Mouse (Mus musculus) neural tube, embryonic 14.5 days (tissue): ENCODE measurements at regions not wholly inside any gene's neighbourhood (a gene's known extent, or its start where the extent isn't known, plus 50 kb on each side); places are given as distances from the start of the nearest gene placed in this dataset.

Source experiments
- ATAC-seq: fragments of 200-750 bp; cut with Nextera tagmentation; 2 replicates; pipeline ENCODE4 v1.8.0; 2017; ENCODE audit warnings: low read depth, mild to moderate bottlenecking, moderate TSS enrichment, moderate library complexity
- H3K27ac ChIP-seq: fragments of 300-500 bp; sonication (generic); 2 replicates; pipeline ENCODE4 v1.5.1; 2014; ENCODE audit warnings: low read depth, mild to moderate bottlenecking, control low read depth, low read length, moderate library complexity, mixed read lengths
- H3K27me3 ChIP-seq: fragments of 300-500 bp; sonication (generic); 2 replicates; pipeline ENCODE4 v1.6.1; 2014; ENCODE audit warnings: low read length; ENCODE audit not compliant: control insufficient read depth, insufficient read depth
- H3K36me3 ChIP-seq: fragments of 300-500 bp; sonication (generic); 2 replicates; pipeline ENCODE4 v1.6.1; 2014; ENCODE audit warnings: low read length, mixed read lengths; ENCODE audit not compliant: control insufficient read depth, insufficient read depth
- H3K4me1 ChIP-seq: fragments of 300-500 bp; sonication (generic); 2 replicates; pipeline ENCODE4 v1.6.1; 2014; ENCODE audit warnings: low read length; ENCODE audit not compliant: control insufficient read depth, insufficient read depth
- H3K4me2 ChIP-seq: fragments of 300-500 bp; sonication (generic); 2 replicates; pipeline ENCODE4 v1.6.1; 2014; ENCODE audit warnings: mild to moderate bottlenecking, low read depth, low read length, control low read depth
- H3K4me3 ChIP-seq: fragments of 300-500 bp; sonication (generic); 2 replicates; pipeline ENCODE4 v1.5.1; 2014; ENCODE audit warnings: low read depth, low read length, control low read depth, mixed read lengths
- H3K9ac ChIP-seq: fragments of 300-500 bp; sonication (generic); replicated peaks from 2 replicates; pipeline ENCODE4 v1.6.1; 2014; ENCODE audit warnings: low read depth, mild to moderate bottlenecking, control low read depth, low read length, mixed read lengths
- H3K9me3 ChIP-seq: fragments of 300-500 bp; sonication (generic); 2 replicates; pipeline ENCODE4 v1.6.1; 2016; ENCODE audit warnings: low read length; ENCODE audit not compliant: control insufficient read depth
- WGBS: fragments of 180-500 bp; shearing (Covaris S2); extraction: QIAGEN DNeasy Blood & Tissue Kit; methylation state at CpG from one replicate; pipeline ENCODE4 v1.1.7; 2014; 5-methylcytosine and 5-hydroxymethylcytosine counted together

DNA sequence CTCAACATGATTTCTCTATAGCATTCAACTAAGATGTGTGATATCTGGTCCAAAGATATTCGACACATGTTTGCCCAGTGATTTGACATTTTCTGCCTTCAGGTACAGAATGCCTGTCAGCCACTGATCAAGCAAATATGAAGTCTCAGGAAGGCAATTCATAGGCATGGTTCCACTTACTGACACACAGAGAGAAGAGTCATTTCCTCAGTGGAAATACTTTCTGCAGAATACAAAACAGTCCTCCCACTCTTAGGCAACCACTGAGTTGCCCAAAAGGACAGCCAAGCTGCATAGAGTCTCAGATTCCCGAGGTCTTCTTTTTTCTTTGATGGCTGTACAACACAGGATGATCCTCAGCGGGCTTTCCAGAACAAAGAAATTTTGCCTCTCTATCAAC lies 110.9 kb downstream of the Ndufa4 start:
- WGBS = 79% methylated on average over 3 of the region's 3 CpGs
- no peaks in the 10 kb centered on the region for H3K27me3 ChIP-seq
- no peaks in the 10 kb centered on the region for H3K36me3 ChIP-seq
- H3K9me3 ChIP-seq = no peaks in the 10 kb centered on the region
- H3K4me2 ChIP-seq = no peak overlapping the region
- no peak overlapping the region for H3K27ac ChIP-seq
- H3K9ac ChIP-seq = no peak overlapping the region
- no peaks in the 10 kb centered on the region for H3K4me1 ChIP-seq
- no peak overlapping the region for H3K4me3 ChIP-seq
- ATAC-seq = no peak

- ATAC-seq = peak; percentile 78
- no peaks in the 10 kb centered on the region for H3K36me3 ChIP-seq
- WGBS = 23% methylated on average over 8 of the region's 8 CpGs
- no peak overlapping the region for H3K9ac ChIP-seq
- H3K4me1 ChIP-seq = no peaks in the 10 kb centered on the region
- H3K27ac ChIP-seq = no peak overlapping the region
- no peak overlapping the region for H3K4me2 ChIP-seq
- H3K27me3 ChIP-seq = no peaks in the 10 kb centered on the region
- no peak overlapping the region for H3K4me3 ChIP-seq
- H3K9me3 ChIP-seq = no peaks in the 10 kb centered on the region
Measured at GRCm38 (mm10) chr6:11793366-11793765, 113.9 kb downstream of the Ndufa4 start.

GRCm38 (mm10) chr6:11792186-11792585 lies 115.1 kb downstream of the Ndufa4 start:
- H3K9me3 ChIP-seq = no peaks in the 10 kb centered on the region
- no peak overlapping the region for H3K4me2 ChIP-seq
- WGBS = 95% methylated on average over 3 of the region's 3 CpGs
- H3K27me3 ChIP-seq = no peaks in the 10 kb centered on the region
- no peak overlapping the region for H3K9ac ChIP-seq
- no peak overlapping the region for H3K4me3 ChIP-seq
- ATAC-seq = no peak
- no peak overlapping the region for H3K27ac ChIP-seq
- no peaks in the 10 kb centered on the region for H3K36me3 ChIP-seq
- no peaks in the 10 kb centered on the region for H3K4me1 ChIP-seq

DNA sequence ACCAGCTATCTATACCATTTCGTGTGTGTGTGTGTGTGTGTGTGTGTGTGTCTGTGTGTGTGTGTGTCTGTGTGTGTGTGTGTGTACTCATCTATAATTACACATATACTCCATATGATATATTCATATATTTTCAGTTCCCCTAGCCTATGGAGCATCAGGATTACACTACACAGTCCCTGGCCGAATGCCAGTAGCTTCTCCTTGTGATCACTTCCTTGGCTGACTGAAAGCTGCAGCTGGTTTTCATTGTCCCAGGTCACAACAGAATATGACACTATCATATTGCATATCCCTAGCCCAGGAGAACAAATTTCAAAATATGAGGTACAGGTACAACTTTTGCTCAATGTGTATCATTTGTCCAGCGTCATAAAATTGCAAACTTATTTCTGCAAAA lies 116.2 kb downstream of the Ndufa4 start:
- Histone ChIP-seq H3K27me3 (no peaks in the 10 kb centered on the region), H3K4me2 (no peak overlapping the region), H3K4me3 (no peak overlapping the region), H3K27ac (no peak overlapping the region), H3K9me3 (no peaks in the 10 kb centered on the region), H3K9ac (no peak overlapping the region), H3K4me1 (no peaks in the 10 kb centered on the region), H3K36me3 (no peaks in the 10 kb centered on the region)
- ATAC-seq = no peak
- 80% methylated on average over 3 of the region's 3 CpGs for WGBS

- no peaks in the 10 kb centered on the region for H3K9me3 ChIP-seq
- H3K4me3 ChIP-seq = no peak overlapping the region
- 90% methylated on average over 3 of the region's 3 CpGs for WGBS
- no peaks in the 10 kb centered on the region for H3K36me3 ChIP-seq
- H3K4me1 ChIP-seq = no peaks in the 10 kb centered on the region
- H3K4me2 ChIP-seq = no peak overlapping the region
- no peak for ATAC-seq
- no peaks in the 10 kb centered on the region for H3K27me3 ChIP-seq
- no peak overlapping the region for H3K27ac ChIP-seq
- H3K9ac ChIP-seq = no peak overlapping the region
Measured at GRCm38 (mm10) chr6:11773992-11774391, 133.3 kb downstream of the Ndufa4 start.

DNA sequence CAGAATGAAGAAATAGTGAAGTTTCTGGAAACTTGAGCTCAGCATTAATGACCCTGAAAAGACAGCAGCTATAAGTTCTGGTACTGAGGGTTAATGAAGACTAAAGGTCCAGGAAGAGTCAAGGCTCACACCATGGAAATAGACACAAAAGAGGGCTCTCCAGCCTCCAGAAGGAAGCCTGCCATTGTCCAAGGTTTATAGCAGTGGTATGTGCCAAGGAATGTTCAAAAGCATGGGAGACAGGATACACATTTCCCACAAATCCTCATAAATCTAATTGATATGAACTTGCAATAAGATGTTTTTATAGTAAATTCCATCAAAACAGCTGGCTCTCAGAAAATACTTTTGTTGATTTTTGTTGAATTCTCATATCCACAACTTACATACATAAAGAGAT lies 144.4 kb downstream of the Ndufa4 start:
- H3K27me3 ChIP-seq = no peaks in the 10 kb centered on the region
- no peaks in the 10 kb centered on the region for H3K9me3 ChIP-seq
- no peak overlapping the region for H3K27ac ChIP-seq
- no peak overlapping the region for H3K4me3 ChIP-seq
- no peaks in the 10 kb centered on the region for H3K4me1 ChIP-seq
- H3K36me3 ChIP-seq = no peaks in the 10 kb centered on the region
- H3K9ac ChIP-seq = no peak overlapping the region
- no peak for ATAC-seq
- H3K4me2 ChIP-seq = no peak overlapping the region

DNA sequence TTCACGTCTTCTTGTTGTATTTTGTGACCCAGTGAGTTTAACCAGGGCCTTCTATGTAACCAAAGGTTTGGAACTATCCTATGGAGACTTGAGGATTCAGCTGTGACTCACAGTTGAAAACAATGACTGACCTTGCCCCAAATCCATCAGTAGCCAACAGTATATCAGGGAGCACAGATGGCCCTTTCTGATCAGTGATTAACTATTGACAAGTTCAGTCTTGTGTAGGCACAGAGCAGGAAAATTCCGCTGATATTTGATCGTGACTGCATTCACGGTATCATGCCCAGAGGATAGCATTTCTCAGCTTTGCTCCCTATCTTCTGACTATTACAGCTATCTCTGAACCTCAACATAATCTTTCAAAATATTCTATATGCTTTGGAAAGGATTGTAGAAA lies 169.6 kb downstream of the Ndufa4 start:
- no peak overlapping the region for H3K4me3 ChIP-seq
- 91% methylated on average over 4 of the region's 4 CpGs for WGBS

GRCm38 (mm10) chr6:11731126-11731525 lies 176.2 kb downstream of the Ndufa4 start:
- Histone ChIP-seq H3K9ac (no peak overlapping the region), H3K4me2 (no peak overlapping the region), H3K4me3 (no peak overlapping the region), H3K9me3 (no peaks in the 10 kb centered on the region), H3K36me3 (no peaks in the 10 kb centered on the region), H3K4me1 (no peaks in the 10 kb centered on the region), H3K27me3 (no peaks in the 10 kb centered on the region), H3K27ac (no peak overlapping the region)
- no peak for ATAC-seq

More for the DNA sequence above, 169.6 kb downstream of the Ndufa4 start:
- Histone ChIP-seq H3K4me1 (no peaks in the 10 kb centered on the region), H3K4me2 (no peak overlapping the region), H3K27me3 (no peaks in the 10 kb centered on the region), H3K9ac (no peak overlapping the region), H3K36me3 (no peaks in the 10 kb centered on the region), H3K9me3 (no peaks in the 10 kb centered on the region), H3K27ac (no peak overlapping the region)
- ATAC-seq = no peak

GRCm38 (mm10) chr6:11730667-11731066 lies 176.6 kb downstream of the Ndufa4 start:
- 65% methylated on average over 2 of the region's 2 CpGs for WGBS
- no peaks in the 10 kb centered on the region for H3K9me3 ChIP-seq

DNA sequence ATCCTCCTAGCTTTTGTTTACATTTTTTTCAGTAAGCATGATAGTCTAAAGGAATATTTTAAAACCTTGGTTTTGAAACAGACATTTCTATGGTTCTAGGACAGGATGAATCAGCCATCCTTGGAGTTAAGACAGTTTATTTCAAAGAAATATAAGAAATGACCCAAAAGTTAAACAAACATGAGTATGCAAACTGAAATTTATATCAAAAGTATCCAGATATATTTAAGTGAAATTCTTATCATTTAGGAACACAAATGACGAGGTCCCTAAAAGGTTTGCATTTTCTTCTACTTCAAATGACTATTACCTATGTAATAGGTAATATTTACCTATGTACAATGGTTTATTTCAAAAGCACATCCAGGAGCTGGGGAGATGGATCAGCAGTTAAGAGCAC lies 179.5 kb downstream of the Ndufa4 start:
- H3K36me3 ChIP-seq = no peaks in the 10 kb centered on the region
- H3K27ac ChIP-seq = no peak overlapping the region
- H3K4me1 ChIP-seq = no peaks in the 10 kb centered on the region
- ATAC-seq = no peak
- WGBS = 93% methylated on average over 1 of the region's 1 CpGs
- no peaks in the 10 kb centered on the region for H3K27me3 ChIP-seq
- H3K9ac ChIP-seq = no peak overlapping the region
- no peaks in the 10 kb centered on the region for H3K9me3 ChIP-seq
- H3K4me3 ChIP-seq = no peak overlapping the region
- H3K4me2 ChIP-seq = no peak overlapping the region

More at GRCm38 (mm10) chr6:11730667-11731066, 176.6 kb downstream of the Ndufa4 start:
- no peaks in the 10 kb centered on the region for H3K36me3 ChIP-seq
- no peaks in the 10 kb centered on the region for H3K27me3 ChIP-seq
- no peak overlapping the region for H3K27ac ChIP-seq
- ATAC-seq = no peak
- H3K9ac ChIP-seq = no peak overlapping the region
- no peak overlapping the region for H3K4me3 ChIP-seq
- H3K4me2 ChIP-seq = no peak overlapping the region
- no peaks in the 10 kb centered on the region for H3K4me1 ChIP-seq
